Mouse (Mus musculus): ENCODE measurements around the gene Vmn1r233.

- no peak for TF ChIP-seq GATA1 (IDR thresholded peaks at IDR 0.05; ENCODE audit: borderline replicate concordance, low read length)
- no peak for TF ChIP-seq FLI1 (IDR thresholded peaks at IDR 0.05; ENCODE audit: low read length)
Measured at GRCm38 (mm10) chr17:20944226-20944625, 52.0 kb downstream of the Vmn1r233 start.

Data from megakaryocyte, embryonic 14.5 days (primary cell).